Mouse (Mus musculus) frontal cortex, postnatal 10 days (tissue): Measurements from ENCODE around the gene Stpg3.

ENCODE experiments used
- DNase-seq, 2 experiments: peaks; one replicate each; pipeline ENCODE4 v3.0.0; 2022; ENCODE audit warnings: low spot score in 2 of 2, mixed read lengths in 1 of 2

The Stpg3 gene

DNA sequence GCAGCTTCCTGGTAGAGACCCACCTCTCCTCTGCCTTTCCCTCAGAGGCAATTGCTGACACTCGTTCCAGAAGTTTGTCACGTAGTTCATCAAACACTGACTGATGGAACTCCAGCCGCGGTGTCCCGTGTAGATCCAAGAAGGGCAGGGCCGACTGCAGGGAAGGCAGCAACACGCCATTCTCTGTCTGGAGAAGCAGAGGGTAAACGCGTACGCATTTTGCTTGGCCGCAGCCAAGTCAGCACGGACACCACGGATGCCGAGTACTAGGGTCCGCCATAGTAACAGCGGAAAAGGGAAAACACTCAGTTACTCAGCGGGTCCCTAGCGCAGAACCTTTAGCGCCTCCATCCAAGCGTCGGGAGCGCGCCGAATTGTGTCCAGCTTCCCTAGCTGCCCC is 3.8 kb downstream of the Stpg3 start:
- peak in 1 of 2 experiments; percentile 27 for DNase-seq

DNA sequence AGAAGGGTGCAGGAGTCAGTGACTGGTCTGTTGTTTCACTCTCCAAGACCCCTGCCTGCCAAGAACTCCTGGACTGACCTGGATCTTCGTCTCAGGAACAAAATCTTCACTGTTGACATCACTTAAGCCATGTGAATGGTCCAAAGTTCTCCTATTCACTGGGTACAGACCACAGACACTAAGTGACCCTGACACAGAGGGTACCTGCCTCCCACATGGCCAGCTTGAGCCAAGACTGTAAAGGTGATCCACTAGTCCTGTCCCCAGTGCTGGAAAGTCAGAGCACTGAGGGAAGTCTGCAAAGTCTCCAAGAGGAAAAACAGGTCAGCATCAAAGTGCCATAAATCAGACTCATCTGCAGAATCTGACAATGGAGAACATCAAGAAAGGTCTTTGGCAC is 6.8 kb downstream of the Stpg3 start:
- DNase-seq: no peak

DNA sequence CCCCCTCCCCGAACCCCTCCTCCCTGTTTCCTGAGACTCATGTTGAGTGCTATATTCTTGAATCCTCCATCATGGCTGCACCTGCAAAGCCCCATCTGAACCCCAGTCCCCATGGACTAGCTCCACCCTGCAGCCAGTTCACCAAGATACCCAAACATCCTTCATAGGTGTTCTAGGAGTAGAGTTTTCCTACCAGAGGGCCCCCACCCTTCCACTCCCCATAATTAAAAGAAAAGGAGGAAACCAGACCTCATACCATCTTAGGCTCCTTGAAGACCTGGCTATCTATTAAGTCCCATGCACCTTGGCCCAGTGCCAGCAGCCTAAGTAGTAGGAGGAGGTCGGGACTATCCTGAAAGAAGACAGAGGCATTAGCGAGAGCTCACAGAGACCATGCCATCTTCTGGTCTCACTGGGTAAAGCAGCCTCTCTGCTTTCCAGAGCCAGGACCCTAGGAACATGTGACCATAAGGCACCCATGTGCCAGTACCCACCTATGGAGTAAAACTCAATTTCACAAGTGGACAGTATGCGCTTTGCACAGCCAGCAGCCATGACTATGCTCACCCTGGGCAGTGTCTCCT is 10.7 kb downstream of the Stpg3 start:
- DNase-seq: no peak

DNA sequence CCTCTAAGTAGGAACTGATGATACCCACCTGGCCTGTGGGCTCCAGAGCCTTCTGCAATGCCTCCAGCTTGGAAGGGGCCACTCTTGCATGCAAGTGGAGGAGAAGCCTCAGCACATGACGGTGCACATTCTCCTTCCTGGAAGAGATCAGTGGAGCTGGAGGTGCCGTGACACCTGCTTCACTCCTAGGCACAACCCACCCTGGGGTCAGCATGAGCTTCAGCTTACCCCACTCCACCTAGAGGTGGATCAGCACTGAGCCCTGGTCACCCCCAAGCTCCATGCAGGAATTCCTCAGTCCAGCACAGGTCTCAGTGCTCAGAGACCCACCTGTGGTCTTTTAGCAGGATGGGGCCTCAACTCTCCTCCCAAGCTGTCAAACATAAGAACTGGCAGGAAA is 13.8 kb downstream of the Stpg3 start:
- no peak for DNase-seq

DNA sequence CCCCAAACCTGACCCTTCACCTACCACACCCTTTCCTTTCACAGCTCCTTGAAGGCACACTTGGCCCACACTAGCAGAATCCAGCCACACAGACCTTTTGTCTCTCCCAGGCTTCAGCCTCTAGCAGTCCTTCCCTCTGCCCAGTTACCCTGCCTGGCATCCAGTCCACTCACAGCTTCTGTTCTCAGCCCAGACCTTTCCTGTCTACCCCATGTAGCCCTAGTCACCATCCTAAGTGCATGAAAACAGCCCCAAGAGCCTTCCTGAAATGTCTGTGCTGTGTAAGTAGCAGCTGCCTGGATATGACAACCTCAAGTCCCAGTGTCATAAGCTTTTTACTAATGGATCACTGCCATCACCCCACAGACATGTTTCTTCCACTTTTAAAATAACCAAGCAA is 16.5 kb downstream of the Stpg3 start:
- DNase-seq: no peak

DNA sequence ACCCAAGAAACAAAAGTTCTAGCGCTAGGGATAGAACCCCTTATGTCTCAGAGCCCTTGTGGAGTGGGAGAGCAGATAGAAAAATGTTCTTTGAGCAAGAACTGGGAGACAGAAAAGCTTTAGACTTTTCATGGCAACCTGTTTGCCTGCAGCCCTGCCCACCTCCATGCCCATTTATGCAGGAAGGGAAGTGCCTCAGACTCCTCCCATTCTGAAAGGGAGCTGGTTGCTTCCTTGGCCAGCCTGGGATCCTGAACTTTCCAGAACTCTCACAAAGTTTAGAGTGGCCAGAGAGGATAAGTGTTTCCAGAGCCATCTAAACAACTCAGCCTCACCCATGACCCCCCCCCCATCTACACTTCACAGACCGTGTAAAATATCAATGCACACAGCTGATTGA is 17.2 kb downstream of the Stpg3 start:
- no peak for DNase-seq

DNA sequence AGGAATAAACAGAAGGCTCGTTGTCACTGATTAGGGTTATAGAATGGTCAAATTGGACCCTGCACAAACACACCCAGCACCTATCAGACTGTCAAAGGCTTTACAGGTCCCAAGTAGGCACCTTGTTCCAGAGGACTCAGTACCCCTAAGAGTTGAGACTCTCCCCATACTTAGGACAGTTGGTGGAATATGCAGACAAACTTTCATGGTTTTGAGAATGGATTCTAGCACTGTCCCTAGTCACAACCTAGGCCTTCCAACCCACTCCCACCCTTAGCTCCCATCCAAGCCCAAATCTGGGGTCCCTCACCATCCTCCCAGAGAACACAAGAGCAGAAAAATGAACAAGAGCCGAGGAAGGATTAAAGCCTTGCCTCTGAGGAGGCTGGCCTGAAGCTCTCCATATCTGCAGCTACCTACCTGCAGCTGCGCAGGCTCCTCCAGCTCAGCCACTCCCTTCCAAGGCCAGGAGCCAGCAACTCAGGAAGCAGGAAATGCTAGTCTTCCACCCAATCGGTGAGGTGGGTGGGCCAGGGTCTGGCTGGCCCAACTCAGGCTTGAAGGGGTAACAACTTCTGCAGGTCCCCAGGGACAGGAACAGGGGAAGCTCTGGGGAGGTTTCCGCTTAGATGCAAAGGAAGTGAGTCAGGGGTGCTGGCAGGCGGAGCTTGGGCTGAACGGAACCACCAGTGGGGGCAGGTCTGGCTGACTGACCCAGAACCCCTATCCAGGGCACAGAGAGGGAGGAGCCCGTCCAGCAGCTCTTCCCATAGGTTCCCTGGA is 18.1 kb downstream of the Stpg3 start, which contains the start of gene Tor4a:
Gene Tor4a (minus strand): TSS at position 715 of the 783 bp plus-strand sequence.
- DNase-seq: no peak

DNA sequence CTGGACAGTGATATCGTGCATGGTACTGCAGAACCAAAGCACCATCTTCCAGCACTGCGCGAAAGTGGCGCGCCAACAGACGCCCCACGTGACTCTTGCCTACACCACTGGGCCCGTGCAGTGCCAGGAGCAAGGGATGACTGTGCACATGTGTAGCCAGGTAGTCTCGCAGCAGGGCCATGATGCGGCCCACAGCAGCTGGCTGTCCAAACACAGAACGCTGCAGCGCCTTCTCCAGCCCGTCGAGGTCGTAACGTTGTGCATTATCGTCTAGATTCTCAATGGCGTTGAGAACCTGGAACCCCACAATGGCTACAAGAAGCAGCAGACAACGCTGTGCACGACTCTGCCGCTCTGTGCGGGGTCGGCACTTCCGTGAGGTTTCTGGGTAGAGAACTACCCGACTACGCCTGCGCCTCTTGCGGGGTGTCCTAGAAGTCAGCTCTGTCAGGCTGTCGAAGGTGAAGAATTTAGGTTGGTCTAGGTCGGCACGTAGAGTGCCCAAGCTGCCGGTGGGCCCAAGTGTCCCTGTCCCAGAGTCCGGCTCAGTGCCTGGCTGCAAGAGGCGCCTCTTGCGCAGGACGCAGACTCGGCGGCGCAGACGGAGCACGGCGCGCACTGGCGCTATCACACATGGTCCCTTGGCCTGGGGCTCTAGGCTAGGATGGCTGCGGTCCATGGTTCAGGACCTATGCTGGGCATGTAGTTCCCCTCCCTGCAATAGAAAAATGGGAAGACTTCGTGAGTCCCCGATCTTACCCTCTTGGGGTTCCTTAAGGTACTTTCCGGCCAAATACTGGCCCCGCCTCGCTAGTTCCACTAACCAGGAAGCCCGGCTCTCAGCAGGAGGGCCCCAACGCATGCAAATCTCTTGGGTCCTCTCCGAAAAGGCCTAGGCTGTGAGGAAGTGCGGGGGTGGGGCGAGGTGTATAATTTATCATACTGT is 19.0 kb downstream of the Stpg3 start:
- no peak for DNase-seq

DNA sequence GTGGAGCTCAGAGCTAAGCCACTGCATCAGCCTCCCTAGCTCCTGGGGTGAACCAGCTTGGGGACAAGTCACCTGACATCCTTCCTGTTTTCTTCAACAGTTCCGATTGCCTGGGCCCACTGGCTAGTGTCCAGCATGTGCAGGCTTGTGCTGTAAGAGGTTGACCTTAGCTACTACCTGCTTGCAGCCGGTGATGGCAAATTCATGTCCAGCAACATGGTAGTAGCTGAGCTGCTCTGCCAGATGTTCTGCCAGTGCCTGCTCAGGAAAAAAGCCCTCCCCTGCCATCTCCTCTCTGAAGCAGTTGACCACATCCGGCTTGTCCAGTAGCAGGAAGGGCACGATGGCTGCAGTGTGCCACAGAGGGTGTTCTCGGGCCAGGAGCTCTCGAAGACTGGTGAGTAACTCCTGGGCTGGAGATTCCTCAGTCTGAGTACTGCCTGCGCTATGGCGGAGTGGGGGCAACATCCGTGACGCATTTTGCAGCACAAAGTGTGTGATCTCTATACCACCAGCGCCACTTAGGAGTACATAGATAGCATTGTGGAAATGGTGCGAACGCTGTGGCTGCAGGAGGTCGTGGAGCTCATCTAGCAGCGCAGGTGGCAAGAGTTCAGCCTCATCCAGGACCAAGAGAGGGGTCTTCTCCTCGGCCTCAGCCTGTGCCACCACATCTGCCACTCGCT is 19.8 kb downstream of the Stpg3 start:
- no peak for DNase-seq

DNA sequence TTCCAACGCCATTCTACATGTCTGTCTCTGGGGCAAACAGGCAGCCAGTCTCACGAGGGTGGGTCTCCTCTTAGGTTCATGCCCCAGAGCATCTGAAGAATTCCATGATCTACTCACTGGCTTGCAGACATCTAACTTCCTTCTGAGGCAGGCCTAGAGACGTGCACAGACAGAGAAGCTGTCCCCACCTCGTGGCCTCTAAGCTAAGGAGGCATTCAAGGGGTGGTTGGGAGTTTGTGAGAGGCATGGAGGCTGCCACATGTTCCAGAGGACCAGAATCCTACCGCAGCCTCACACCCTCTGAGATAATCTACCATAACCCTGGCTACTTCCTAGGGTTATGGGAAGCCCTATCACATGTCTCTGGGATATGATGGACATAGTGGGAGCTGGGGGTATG is 20.4 kb downstream of the Stpg3 start:
- no peak for DNase-seq

DNA sequence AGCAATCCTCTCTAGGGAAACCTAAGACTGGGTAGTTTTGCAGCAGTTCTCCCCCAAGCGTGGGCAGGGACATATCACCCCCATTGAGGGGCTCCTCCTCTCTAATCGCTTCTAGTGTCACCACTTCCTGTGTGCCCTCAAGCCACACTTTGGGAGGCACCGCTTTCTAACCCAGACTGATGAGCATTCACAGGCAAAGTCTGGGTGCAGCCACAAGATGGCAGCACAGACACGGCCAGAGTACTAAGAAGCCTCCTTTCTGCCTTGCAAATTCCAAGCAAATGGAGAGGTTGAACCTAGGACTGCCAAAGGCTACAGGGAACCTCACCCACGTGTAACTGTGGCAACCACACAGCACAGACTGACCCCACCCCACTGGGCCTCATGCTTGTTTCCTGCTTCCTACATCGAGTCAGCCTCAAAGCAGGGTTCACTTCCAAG is 21.1 kb downstream of the Stpg3 start:
- DNase-seq: peak; percentile 69 to 75

DNA sequence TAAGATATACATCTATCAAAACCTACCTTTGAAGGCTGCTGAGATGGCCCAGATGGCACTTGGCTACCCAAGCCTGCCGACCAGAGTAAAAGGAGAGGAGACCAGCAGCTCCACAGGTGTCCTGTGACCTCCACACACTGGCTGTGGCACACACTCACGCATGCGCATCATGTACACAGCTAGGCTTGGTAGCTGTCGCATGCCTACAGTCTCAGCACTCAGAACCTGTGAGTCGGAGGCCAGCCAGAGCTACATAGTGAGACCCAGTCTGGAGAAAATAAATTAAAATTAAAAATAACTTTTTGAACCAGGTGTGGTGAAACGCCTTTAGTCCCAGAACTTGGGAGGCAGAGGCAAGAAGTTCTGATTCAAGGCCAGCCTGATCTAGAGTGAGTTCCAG is 26.6 kb downstream of the Stpg3 start:
- no peak for DNase-seq

DNA sequence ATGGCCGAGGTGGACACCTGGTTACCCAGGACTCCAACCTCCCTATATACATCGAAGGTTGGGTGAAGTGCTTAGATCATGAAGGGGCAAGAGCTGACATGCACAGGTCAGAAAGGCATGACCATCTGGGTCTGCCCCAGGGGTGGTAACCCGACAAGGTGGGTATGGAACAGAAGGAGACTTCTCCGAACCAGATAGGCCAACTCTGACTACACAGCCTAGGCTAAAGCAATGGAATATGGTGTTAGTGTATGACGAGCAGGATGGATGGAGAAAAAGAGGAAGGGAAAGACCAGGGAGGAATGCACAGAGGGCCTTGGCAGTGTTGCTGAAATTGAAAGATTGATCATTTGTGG is 27.9 kb downstream of the Stpg3 start:
- DNase-seq: no peak

DNA sequence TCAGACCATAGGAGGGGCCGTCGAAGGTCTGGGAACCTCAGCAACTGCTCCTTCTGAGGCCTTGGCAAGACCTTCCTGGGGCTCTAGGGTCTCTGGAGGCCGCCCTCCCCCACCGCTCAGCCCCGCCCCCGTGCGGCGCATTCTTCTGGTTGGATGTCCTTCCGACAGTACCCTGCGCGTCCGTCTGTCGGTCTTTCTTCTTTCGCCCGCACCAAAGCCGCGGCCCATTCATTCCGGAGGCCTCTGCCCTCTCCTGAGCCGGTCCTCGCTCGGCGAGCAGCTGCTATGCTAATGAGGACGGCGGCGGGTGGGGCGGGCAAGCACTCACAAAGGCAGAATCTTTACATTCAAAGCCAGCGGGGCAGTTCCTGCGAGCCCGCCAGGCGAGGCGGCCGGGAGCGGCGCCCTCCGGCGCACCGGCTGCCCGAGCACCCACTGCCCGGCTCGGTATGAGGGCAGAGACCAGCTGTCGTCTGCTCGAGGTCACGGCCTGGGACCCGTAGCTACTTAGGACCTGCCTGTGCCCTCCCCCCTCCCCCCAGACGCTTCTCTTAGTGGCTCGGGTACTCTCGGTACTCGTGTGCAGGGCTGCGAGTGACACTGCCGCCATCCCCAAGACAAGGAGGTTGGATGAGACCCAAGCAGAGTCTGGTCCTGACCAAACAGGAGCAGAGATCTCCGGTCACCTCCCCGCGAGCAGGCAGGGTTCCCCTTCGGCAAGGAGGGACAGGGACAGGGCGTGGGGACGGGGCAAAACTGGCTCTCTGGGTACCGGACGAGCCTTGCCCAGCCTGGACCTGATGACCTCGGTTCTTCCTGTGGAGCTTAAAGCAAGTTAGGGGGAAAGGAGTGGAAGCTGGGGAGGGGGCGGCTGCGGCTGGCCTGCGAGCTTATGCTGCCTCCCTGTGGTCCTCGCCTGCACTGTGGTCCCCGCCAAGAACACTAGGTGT is 28.5 kb downstream of the Stpg3 start:
- peak; percentile 67 to 68 for DNase-seq

DNA sequence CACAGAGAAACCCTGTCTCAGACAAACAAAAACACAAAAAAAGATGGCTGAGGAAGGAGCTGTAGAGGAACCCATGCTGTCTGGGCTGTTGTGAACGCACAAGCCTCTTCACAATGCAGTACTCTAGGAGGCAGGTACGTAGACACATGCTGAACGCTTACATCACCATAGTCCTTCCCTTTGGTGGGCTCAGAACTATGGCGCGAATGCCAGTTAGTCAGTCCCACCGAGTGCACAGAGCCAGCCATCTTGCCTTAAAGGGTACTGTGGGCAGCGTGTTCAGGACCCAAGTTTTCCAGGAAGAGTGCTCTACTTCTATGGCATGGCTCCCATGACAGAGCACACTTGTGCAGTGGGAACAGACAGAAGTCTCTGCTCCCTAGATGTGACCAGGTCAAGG is 29.9 kb downstream of the Stpg3 start:
- no peak for DNase-seq

DNA sequence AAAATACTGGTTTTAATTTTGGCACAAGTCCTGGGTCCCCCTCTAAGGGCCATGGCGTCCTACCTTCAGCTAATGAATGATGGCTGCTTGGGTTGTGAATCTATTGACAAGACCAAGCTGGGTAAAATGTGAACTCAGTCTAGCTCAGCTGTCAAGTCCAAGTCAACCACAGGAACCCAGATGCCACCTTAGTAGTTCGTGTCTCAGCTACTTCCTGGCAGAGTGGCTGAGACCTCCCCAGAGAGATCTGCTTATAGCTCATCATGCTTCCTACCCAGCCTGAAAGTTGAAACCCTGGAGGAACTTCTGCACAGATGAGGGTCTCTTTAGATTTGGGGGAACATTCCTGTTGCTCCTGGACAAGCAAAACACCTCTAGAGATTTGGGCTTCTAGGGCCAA is 31.1 kb downstream of the Stpg3 start:
- DNase-seq: no peak

DNA sequence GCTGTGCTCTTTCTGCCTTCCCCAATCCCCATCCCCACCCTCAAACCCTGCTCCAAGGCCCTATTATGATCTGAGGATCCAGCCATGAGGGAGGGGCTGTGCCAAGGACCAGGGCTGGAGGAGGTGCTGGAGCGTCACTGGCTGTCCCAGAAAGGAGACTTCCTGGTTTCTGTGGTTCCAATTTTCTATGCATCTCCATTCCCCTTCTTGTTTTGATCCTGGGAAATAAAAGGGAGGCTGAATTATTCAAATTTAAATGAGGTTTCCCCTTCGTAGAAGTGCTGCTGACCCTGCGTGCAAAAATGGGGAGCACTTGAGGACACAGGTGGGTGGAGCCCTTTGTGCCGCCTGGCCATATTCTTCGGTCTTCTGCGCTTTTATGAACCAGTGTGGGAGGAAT is 31.8 kb downstream of the Stpg3 start:
- DNase-seq: no peak

DNA sequence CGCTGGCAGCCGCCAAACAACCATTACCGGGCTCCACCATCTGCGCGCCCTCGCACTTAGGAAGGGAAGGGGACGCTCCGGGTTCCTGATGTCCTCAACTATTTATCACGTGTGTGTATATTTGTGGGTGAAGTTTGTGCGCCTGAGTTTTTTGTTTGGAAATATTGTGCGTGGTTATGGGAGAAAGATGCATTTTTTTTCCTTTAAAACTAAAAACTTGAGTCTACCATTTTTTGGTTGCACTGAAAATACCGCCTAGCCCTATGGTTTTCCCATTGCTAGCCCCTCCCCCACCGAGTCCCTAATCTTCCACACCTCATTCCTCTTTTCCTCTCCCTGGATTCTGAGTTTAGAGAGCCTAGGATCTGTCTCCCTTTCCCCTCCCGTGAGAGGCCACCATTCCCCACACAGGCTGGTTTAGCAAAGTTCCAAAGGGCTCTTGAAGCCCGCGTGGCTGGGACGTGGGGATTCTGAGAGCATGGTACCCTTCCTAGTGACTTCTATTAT is 32.5 kb downstream of the Stpg3 start:
- no peak for DNase-seq

DNA sequence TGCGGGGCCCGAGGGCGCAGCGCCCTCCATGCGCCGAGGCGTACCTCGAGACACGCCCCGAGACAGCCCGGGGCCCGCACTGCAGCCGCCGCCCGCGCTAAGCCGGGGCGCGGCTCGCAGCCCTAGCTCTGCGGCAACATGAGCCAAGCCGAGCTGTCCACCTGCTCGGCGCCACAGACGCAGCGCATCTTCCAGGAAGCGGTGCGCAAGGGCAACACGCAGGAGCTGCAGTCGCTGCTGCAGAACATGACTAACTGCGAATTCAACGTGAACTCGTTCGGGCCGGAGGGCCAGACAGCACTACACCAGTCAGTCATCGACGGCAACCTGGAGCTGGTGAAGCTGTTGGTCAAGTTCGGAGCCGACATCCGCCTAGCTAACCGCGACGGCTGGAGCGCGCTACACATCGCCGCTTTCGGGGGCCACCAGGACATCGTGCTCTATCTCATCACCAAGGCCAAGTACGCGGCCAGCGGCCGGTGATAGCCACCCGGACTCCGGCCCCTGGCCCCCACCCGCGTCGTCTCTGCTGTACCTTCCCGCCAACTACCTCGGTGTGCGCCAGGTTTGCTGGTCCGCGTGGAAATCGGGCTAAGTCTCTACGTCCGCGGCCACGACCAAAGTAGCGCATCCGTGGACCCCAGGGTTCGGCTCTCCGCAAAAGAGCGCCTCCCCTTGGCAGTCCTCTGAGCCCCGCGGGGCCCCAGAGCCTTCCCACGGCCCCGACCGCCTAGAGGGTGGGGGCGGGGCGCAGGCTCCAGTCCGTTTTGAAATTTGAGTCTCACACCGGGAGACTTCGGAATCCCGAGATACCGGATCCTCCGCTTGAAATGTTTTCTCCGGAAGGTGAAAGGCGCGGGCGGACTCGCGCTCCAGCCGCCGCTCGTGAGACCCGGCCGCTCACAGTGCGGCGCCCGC is 33.2 kb downstream of the Stpg3 start:
- DNase-seq: peak in 1 of 2 experiments; percentile 54
